Mouse (Mus musculus): ENCODE results near the gene Pygb. TPM values are rescaled to one million over a fixed set of nuclear protein-coding genes. Genes with fewer than 3 reads are reported as not detected.
A peak's percentile ranks its signal among the peaks of the same experiment; 100 is the strongest.

Gene Pygb
- total RNA-seq, 2 experiments from 2014 or later, result 8.3 to 26.0 TPM

DNA sequence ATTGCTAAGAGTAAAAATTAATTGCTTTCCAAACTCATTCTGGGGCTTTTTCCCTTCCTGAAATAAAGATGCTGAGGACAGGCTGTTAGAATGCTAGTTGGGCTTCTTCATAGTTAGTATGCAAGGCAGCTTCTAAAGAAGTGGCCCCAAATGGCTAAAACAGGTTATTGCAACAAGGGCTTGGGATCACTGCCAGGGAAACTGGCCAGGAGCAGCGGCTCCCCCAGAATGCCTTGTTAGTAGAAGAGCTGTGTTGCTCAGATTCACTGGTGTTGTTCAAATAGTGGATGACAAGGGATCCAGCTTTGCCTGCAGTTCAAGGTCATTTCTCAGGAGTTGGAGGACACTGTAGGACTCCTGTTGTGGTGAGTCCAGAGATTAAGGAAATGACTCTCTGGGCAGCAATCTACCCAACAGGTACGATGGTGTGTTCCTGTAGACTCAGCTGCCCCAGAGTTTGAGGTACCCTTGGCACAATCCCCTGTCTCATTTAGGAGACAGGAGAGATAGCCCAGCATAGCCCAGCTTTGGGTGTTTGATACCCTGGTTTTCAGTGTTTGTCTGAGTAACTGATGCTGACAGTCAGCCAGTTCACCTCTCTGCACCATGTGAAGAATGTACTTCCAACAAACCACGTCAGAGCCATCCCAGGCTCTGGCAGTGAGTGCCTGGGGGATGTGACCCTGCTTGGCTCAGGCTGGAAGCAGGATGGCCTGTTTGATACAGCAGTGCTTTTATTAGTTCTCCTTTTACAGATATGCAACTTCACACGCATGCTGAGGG, 2.4 kb downstream of the Pygb start:
- no peak for ATAC-seq (ENCODE audit: poor library complexity, severe bottlenecking)

- ATAC-seq (ENCODE audit: poor library complexity, severe bottlenecking), result no peak
Observed at GRCm38 (mm10) chr2:150793320-150793719, 6.8 kb downstream of the Pygb start.

DNA sequence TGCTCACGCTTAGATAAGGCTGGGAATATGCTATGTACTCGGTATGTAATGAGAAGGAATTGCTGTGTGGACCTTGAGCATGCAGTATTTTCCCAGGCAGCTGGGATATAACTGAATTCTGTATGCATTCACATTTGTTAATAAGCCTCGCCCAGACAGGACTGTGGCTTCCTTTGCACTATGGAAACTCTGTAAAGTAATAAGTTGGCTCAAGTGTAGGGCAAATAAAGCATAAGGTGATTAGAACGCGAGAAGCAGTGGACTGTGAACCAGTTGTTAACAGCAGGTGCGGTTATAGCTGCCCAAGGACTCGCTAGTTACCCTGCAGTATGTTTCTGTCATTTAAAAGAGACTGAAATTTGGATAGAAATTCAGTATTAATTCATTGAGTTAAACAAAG, 11.5 kb downstream of the Pygb start:
- no peak for ATAC-seq (ENCODE audit: poor library complexity, severe bottlenecking)

DNA sequence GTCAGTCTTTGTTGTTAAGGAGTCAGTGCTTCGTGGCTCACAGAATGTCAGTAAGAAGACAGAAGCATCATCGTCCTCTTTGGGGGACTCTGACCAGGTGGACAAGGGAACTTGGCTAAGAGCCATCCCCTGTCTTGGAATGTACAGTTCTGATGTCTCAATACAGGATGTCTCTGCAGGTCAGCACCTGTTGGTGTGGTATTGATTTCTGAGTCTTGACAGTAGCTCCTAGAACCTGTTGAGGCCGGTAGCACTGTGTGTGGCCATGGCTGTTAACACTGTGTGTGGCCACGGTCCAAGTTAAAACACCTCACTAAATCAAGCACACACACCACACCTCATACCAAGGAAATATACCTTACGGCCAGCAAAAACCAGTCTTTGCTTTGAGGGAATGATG, 14.1 kb downstream of the Pygb start:
- ATAC-seq (ENCODE audit: poor library complexity, severe bottlenecking), result no peak

DNA sequence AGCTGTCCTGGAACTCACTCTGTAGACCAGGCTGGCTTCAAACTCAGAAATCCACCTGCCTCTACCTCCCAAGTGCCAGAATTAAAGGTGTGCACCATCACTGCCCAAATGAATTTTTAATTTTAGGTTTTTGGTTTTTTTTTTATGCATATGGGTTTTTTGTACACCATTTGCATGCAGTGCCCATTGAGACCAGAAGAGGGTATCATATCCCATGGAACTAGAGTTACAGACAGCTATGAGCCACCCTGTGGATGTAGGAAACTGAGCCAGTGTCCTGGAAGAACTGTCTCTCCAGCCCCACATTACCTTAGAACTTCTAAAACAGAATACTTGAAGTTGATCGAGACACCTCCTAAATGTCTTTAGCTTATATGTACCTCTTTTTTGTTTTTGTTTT, 16.5 kb downstream of the Pygb start:
- ATAC-seq (ENCODE audit: poor library complexity, severe bottlenecking), result peak; percentile 57

DNA sequence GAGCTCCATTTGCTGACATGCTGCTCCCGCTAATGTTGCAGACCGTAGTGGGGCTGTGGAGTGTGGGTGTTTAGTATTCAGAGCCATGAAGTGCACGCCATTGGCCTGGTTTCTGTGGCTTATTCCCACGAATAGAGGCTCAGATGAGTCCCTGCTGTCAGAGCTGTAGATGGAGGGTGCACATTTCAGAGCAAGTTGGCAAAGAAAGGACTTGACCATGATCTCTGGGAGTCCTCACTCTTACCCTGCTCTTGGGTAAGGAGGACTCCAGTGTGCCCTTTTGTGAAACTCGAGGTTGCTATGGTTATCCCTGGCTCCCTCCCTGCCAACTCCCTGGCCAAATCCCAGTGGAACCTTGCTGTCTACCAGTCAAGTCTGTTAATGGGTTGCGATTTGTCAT, 21.8 kb downstream of the Pygb start:
- ATAC-seq (ENCODE audit: poor library complexity, severe bottlenecking), result no peak

GRCm38 (mm10) chr2:150808812-150809211, 22.3 kb downstream of the Pygb start:
- ATAC-seq (ENCODE audit: poor library complexity, severe bottlenecking), result no peak

DNA sequence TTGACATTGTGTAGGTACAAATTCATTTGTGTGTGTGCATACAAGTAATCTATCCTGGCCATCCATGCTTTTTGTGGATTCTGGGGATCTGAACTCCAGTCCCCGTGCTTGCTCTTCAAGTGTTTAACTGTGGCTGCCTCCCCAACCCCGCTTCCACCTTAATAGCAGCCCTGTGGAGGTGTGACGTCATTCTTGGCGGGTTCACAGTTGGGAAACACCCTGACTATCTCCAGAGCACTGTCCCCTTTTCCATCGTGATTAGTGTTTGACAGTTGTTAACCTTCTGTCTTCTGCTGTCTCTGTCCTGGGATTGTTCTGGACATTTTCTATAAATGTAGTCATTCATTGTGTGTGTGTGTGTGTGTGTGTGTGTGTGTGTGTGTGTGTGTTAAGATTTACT, 24.1 kb downstream of the Pygb start:
- no peak for ATAC-seq (ENCODE audit: poor library complexity, severe bottlenecking)

DNA sequence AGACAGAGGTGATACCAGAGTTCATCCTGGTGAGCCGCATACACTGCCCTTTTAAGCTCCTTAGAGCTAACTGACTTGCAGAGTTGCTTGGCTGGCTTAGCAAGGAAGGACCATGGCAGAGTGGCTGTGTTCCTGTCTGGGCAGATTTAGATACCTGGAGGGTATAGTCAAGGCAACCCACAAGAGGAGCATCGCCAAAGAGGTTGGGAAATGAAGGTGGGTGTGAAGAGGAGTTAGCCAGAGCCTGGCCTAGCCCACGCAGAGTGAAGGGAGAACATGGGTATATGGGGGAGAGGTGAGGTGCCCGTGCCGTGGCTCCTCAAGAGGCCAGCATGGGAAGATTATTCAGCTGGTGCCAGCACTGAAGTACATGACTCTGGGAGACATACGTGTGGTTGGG, 26.3 kb downstream of the Pygb start:
- ATAC-seq (ENCODE audit: poor library complexity, severe bottlenecking), result no peak

- ATAC-seq (ENCODE audit: poor library complexity, severe bottlenecking), result no peak
Observed at GRCm38 (mm10) chr2:150816676-150817402, 30.3 kb downstream of the Pygb start.

DNA sequence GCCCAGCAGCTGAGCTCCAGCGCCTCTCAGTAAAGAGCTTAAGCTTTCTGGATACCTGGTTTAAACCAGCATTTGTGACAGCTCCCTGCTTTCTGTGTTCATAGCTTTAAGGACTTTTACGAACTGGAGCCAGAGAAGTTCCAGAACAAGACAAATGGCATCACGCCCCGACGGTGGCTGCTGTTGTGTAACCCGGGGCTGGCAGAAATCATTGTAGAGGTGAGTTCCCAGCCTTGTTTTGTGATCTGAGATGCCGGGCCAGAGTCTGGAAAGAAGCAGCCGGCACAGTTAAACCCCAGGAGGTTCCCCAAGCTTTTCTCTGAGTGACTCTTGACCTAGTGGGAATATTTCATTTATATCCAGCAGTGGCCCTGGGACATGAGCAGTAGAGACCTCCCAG, 32.2 kb downstream of the Pygb start:
- ATAC-seq (ENCODE audit: poor library complexity, severe bottlenecking), result no peak

- no peak for ATAC-seq (ENCODE audit: poor library complexity, severe bottlenecking)
Observed at GRCm38 (mm10) chr2:150820720-150821119, 34.2 kb downstream of the Pygb start.

DNA sequence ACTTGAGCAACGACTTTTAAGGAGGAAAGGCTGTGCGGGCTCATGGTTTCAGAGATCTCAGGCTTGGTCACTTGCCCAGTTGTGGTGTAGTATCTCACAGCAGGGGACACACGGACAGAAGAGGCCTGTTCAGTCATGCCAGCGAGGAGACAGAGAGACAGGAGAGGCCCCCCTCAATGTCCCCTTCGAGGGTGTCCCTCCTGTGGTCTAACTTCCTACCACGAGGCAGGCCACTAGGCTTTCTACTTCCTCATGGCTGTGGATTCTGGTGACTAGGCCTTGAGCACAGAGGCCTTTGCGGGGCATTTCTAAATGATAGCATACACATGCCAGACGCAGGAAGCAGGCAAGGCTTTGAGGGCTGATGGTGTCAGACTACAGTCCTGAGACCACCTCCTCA, 36.5 kb downstream of the Pygb start:
- peak; percentile 68 for ATAC-seq (ENCODE audit: poor library complexity, severe bottlenecking)

GRCm38 (mm10) chr2:150826426-150826825, 39.9 kb downstream of the Pygb start:
- no peak for ATAC-seq (ENCODE audit: poor library complexity, severe bottlenecking)

DNA sequence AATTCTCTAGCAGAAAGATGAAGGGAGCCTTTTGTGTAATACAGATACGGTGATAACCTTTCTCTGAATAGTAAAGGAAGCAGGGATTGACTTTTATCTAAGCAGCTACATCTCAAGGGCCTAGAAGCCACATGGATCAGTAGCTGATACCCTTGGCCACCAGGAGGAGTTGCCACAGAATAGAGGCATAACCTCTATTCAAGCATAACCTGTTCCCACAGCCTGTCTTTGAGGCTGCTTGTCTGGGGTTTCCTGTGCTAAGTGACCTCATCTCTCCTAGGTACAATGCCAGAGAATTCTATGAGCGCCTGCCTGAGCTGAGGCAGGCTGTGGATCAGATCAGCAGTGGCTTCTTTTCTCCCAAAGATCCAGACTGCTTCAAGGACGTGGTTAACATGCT, 41.6 kb downstream of the Pygb start:
- no peak for ATAC-seq (ENCODE audit: poor library complexity, severe bottlenecking)

DNA sequence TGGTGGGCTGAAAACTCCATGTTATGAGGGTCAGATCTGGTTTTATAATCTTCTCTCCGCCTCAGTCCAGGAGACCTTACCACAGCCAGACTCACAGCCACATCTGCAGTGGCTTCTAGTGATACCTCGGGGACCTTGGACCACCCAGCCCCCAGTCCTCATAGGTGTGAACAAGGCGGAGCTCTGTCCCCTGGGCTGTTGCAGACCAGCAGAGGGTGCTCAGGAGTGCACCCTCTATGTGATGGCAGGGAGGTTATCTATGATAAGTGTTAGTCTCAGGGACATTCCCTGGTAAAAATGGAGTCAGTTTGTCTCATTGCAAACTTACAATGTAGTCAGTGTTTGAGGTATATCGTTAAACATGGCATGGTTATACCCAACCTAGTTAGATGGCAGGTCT, 42.1 kb downstream of the Pygb start:
- ATAC-seq (ENCODE audit: poor library complexity, severe bottlenecking), result no peak

DNA sequence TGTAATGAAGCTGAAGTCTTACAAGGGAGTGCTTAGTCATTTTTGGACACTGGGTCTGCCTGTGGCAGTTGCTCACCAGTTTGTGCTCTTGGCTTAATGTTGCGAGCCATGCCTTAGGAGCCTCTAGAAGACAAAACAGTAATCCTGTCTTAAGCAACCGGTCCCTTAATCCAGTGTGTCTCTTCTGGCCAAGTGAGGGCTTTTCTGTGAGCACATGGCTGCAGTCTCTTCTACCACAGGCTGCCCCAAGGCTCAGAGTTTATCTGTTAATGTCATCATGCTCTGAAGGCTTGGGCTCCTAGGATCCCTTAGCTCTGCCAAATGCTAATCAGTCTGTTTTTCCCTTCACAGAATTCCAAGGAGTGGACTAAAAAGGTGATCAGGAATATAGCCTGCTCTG, 43.5 kb downstream of the Pygb start:
- no peak for ATAC-seq (ENCODE audit: poor library complexity, severe bottlenecking)

GRCm38 (mm10) chr2:150830911-150831441, 44.4 kb downstream of the Pygb start:
- peak; percentile 68 for ATAC-seq (ENCODE audit: poor library complexity, severe bottlenecking)

DNA sequence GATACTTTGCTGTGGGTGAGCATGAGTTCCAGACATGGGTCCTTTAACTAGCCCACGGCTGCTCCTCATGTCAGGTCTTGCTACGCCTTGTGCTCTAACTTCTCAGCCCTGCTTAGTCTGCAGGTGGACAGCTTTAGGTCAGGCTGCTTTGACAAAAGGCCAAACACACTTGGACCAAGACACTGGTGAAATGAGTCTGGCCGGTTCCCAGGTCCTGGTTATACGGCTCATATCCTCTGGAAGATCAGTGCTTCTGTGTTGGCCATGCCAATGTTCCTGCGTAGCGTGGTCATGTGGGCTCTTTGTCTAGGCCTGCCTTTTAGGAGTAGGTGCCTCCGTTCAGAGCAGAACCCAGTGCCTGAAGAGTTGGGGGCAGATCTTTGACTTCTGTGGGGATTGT, 45.5 kb downstream of the Pygb start:
- no peak for ATAC-seq (ENCODE audit: poor library complexity, severe bottlenecking)

DNA sequence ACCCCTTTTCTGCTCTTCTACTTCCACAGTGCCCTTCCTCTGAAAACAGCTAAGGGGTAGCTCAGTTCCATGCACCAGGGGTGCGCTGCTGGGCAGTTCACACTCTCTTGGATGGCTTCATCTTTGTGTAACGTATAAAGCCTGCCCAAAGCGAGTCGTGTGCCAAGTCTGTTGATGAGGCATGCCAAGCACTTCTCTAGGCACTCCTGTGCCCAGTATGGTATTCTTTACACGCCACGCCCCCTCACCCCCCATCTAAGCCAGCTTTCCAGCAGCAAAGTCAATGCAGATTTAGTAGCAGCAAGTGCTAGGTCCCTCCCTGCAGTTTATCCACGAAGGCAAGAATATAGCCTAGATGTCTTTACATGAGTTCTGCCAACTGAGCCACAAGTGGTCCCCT, 48.1 kb downstream of the Pygb start:
- ATAC-seq (ENCODE audit: poor library complexity, severe bottlenecking), result no peak

GRCm38 (mm10) chr2:150835975-150836374, 49.4 kb downstream of the Pygb start:
- ATAC-seq (ENCODE audit: poor library complexity, severe bottlenecking), result no peak

GRCm38 (mm10) chr2:150836906-150837305, 50.4 kb downstream of the Pygb start:
- no peak for ATAC-seq (ENCODE audit: poor library complexity, severe bottlenecking)
